Mouse (Mus musculus) erythroblast, embryonic 14.5 days (primary cell): ENCODE measurements around the gene Srp14.

Experiments used
- GATA1 ChIP-seq: IDR thresholded peaks from 2 replicates; pipeline ENCODE4 v1.6.1; 2012; ENCODE audit warnings: low read length, inconsistent platforms, mixed read lengths
- TAL1 ChIP-seq: IDR thresholded peaks from 3 replicates; pipeline ENCODE4 v1.6.1; 2012; ENCODE audit warnings: low read length, inconsistent platforms, mixed read lengths

DNA sequence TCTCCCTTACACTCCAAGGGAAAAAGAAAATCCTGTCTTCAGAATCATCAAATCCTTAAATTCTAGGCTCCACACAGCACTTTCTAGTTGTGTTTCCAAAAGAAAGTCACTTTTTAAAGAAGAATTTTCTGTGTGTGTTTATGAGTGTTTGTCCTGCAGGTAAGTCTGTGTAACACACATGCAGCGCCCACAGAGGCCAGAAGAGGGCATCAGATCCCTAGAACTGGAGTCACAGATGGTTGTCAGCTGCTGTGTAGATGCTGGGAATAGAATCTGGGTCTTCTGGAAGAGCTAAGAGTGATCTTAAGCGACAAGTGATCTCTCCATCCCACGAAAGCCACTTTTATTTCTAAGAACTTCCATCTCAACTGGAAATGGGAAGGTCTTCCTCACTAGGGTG is 8.3 kb upstream of the Srp14 start:
- TF ChIP-seq GATA1: no peak
- TF ChIP-seq TAL1: no peak
